Mouse (Mus musculus): Measurements from ENCODE around the gene Lpcat1. TPM values are rescaled to one million over a fixed set of nuclear protein-coding genes. Genes with fewer than 3 reads are reported as not detected.

Lpcat1 gene
- total RNA-seq, 1 experiment from 2014 or later = 55.7 TPM

- no peak for ATAC-seq (ENCODE audit: extremely low read depth, insufficient number of reproducible peaks, low FRiP score, poor library complexity, severe bottlenecking)
Measured at GRCm38 (mm10) chr13:73445087-73445486, 21.9 kb upstream of the Lpcat1 start.

GRCm38 (mm10) chr13:73446076-73446475 lies 20.9 kb upstream of the Lpcat1 start:
- ATAC-seq (ENCODE audit: extremely low read depth, insufficient number of reproducible peaks, low FRiP score, poor library complexity, severe bottlenecking) = no peak

DNA sequence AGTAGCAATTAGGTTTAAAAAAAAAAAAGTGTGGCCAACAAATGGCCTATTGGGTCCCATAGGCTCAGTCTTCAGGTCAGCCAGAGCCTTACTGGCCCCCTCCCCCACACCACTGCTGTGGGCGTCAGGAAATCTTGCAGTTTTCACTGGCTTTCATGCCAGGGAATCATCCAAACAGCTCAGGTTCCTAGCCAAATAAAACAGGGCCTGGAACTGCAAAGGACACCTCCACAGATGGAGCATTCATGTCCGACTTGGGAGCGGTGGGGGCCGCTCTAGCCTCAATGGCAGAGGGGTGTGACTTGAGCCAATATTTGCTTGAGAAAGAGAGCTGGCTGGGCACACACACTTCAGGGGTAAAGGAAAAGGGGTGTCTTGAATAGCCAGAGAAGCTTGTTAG lies 20.5 kb upstream of the Lpcat1 start:
- ATAC-seq (ENCODE audit: extremely low read depth, insufficient number of reproducible peaks, low FRiP score, poor library complexity, severe bottlenecking) = no peak

DNA sequence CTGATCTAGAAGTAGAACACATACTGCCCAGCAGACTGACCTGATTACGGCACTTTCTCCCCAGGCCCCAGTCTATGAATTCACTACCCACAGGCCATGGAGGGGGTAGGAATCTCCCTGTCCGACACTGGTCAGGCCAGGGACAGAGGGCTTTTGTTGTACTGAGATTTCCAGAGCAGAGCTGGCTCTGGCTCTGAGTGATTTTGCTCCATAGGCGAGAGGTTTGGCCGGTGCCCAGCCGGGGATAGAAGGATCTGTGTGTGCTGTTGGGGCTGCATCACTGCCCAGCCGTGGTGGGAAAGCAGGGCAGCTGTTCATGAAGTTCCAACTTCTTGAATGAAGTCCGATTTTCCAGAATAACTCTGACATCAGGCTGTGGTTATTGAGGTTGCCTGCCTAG lies 20.1 kb upstream of the Lpcat1 start:
- ATAC-seq (ENCODE audit: extremely low read depth, insufficient number of reproducible peaks, low FRiP score, poor library complexity, severe bottlenecking) = no peak

DNA sequence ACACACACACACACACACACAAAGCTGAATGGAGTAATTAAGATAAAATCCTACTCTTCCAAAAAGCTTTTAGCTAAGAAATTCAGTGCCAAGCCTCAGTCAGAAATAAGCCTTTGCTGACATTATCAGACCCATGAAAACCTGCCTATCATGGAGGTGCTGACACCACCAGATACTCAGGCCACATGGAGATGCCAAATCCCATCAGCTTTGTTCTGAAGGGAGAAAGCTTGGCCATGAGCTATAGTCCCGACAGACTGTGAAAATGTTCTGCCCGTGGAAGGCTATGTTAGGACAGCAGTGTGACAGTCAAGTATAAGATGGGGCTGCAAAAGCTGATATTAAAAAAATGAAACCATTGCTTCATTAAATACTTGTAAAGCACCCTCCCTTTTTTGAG lies 19.5 kb upstream of the Lpcat1 start:
- no peak for ATAC-seq (ENCODE audit: extremely low read depth, insufficient number of reproducible peaks, low FRiP score, poor library complexity, severe bottlenecking)

DNA sequence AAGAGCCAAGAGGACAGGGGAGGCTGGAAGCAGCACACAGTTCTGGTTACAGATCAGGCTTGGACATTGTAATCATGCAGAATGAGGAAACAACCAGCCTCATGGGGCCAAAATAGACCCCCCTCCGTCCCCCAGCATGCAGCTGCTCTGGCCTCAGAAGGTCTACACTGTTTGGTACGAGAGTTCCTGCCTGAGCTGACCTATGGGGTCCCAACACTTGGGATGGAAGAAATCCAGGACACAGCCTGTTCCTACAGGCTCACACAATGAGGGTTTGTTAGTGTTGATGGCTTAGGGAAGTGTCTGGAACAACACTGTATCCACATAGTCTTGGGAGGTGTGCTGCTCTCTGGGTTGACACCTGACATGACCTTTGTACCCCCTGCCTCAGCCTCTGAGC lies 18.8 kb upstream of the Lpcat1 start:
- ATAC-seq (ENCODE audit: extremely low read depth, insufficient number of reproducible peaks, low FRiP score, poor library complexity, severe bottlenecking) = no peak

- ATAC-seq (ENCODE audit: extremely low read depth, insufficient number of reproducible peaks, low FRiP score, poor library complexity, severe bottlenecking) = no peak
Measured at GRCm38 (mm10) chr13:73448723-73449122, 18.3 kb upstream of the Lpcat1 start.

DNA sequence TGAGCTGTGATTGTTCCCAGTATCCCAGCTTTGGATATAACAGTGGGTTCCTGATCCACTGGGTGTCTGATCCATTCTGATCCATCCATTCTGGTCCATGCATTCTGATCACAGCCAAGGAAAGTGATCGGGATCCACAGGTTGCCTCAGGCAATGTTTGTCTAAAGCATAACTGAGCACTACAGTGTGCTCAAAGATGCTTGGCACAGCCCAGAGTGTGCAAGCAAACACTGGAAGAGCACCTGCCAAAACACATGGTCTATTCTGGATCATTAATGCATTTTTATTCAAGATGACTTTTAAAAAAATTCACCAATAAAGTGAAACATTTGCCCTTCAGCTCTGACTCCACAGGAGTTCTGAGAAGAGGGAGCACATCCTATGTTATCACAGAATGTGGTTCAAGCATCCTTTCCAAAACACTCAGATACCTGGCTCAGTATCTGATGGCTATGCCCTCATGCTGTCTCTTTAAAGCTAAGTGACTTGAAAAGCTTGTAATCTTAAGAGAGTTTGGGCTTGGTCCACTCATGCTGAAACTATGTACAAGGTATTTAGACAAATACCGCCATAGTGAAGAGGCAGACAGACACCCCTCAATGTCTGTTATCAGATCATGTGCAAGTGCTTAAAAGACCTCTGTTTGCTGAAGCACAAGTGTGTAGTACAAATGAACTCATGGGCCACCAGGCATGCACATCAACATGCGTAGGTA lies 13.3 kb upstream of the Lpcat1 start:
- ATAC-seq (ENCODE audit: extremely low read depth, insufficient number of reproducible peaks, low FRiP score, poor library complexity, severe bottlenecking) = no peak

DNA sequence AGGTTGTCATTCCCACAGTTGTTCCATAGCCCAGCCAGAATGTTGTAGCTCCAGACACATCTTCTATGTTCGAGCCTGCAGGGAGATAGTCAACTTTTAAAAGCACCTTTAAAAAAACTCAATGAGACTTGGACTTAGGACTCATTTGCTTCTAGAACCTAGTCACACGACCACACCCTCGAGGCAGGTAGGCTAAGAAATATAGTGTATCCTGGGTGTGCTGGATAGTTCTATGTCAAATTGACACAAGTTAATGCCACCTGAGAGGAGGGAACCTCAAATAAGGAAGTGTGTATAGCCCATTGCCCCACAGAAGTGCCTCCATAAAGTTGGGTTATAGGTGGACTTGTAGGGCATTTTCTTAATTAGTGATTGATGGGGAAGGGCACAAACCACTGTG lies 11.7 kb upstream of the Lpcat1 start:
- ATAC-seq (ENCODE audit: extremely low read depth, insufficient number of reproducible peaks, low FRiP score, poor library complexity, severe bottlenecking) = no peak

DNA sequence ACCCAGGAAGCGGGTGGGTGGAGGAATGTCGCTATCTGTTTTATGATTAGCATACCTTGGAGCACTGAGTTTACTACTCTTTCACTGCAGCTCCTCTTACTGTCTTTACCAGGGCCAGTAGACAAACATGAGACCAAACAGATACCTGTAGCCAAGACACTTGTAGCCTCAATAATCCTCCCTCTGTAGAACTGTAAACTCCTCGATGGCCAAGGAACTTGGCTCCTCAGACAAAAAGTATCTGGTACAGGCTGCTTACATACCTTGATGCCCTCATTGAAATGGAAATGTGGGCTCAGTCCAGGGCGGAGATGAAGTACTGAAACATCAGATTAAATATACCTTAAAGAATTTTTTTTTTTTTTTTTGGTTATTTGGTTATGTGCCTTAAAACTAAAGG lies 9.7 kb upstream of the Lpcat1 start:
- ATAC-seq (ENCODE audit: extremely low read depth, insufficient number of reproducible peaks, low FRiP score, poor library complexity, severe bottlenecking) = no peak

- no peak for ATAC-seq (ENCODE audit: extremely low read depth, insufficient number of reproducible peaks, low FRiP score, poor library complexity, severe bottlenecking)
Measured at GRCm38 (mm10) chr13:73457741-73458140, 9.3 kb upstream of the Lpcat1 start.

GRCm38 (mm10) chr13:73458719-73459118 lies 8.3 kb upstream of the Lpcat1 start:
- ATAC-seq (ENCODE audit: extremely low read depth, insufficient number of reproducible peaks, low FRiP score, poor library complexity, severe bottlenecking) = 0 out of 2 replicates have a peak, but pooled peaks have one; percentile 23

- ATAC-seq (ENCODE audit: extremely low read depth, insufficient number of reproducible peaks, low FRiP score, poor library complexity, severe bottlenecking) = peak; percentile 55
Measured at GRCm38 (mm10) chr13:73459189-73459850, 7.7 kb upstream of the Lpcat1 start.

DNA sequence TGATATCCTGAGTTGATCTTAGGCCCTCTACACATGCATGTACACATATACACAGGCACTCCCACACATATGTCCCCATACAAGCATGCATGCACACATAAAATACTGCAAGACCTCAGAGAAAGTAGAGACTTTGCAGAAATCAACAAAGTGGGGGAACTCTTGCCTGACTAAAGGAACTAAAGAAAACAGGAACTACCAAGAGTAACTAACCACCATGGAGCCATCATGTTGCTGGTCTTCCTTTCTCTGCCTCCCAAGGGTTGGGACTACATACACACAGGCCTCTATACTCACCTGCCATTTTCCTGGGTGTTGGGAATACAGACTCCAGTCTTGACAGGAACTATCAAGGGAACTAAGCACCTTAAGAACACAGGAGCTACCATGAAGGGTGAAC lies 5.4 kb upstream of the Lpcat1 start:
- ATAC-seq (ENCODE audit: extremely low read depth, insufficient number of reproducible peaks, low FRiP score, poor library complexity, severe bottlenecking) = peak; percentile 24; the same call in 1 of the 2 replicates

- ATAC-seq (ENCODE audit: extremely low read depth, insufficient number of reproducible peaks, low FRiP score, poor library complexity, severe bottlenecking) = no peak
Measured at GRCm38 (mm10) chr13:73465156-73465555, 1.8 kb upstream of the Lpcat1 start.

DNA sequence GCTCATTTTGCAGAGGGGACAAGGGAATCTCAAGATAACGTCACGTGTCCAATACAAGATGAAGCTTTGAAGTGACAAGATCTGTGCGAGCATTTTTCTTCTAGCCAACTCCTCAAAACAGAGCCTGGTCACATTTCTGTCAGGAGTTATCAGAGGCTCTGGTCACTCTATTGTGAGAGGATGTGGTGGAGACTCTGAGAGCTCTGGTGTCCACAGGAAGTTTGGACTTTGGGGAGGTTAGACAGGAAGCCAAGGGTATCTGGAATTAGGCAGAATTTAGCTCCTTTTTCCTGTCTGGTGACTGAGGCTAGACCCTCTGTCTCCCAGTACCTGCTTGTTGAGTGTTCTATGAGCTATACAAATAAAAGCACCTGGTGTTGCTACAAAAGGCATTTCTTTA lies 586 bp upstream of the Lpcat1 start:
- no peak for ATAC-seq (ENCODE audit: extremely low read depth, insufficient number of reproducible peaks, low FRiP score, poor library complexity, severe bottlenecking)

DNA sequence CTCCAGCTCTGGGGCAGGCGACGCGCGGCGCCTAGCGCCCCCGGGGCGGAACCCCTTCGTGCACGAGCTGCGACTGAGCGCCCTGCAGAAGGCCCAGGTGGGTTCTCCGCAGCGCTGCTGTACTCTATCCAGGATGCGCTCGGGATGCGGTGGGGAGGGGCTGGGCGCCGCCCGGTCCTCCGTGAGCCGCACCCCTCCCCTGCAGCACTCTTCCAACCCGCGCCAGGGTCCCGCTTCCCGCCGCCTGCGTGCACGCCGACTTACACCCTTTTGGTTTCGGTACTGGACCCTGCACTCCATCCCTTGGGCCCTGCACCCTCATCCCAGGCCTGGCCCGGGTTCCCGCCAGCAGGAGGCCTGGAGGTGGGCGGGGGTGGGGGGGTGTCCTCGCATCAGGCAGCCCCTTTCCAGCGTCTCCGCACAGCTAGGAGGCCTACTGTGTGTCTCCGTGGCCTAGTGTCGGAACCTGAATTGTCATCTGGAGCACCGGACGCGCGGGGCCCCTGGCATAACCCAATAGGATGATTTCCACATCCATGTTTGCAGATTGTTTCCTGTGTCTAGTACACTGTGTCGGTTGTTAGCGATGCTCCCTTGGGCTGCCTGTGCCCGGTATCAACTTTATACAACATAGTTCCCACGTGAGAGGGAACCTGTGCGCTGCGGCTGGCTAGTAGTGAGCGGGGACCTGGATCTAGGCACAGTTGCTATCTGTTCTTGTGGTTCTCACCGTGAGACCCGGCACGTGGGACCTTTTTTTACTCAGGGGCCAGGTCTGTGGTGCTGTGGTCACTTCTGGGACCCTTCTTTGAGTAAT lies 632 bp downstream of the Lpcat1 start:
- peak; percentile 1; the same call in 1 of the 2 replicates for ATAC-seq (ENCODE audit: extremely low read depth, insufficient number of reproducible peaks, low FRiP score, poor library complexity, severe bottlenecking)

DNA sequence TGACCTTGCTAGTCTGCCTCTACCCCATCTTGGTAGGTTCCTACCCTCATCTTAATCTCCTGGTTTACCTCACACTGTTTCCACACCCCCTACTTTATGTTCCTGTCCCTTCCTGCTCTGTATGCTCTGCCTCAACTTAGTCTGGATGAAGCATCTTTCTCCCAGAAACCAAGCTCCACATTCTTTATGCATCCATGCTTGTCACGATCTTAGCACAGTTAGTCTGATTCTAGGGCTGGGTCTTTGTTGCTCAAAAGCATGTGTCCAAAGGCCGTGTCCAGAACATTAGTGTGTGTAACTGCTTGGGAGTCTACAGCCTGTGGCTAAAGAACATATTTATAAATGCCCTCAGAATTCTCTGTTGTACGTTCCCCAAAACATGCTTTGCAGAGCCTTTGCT lies 1.8 kb downstream of the Lpcat1 start:
- no peak for ATAC-seq (ENCODE audit: extremely low read depth, insufficient number of reproducible peaks, low FRiP score, poor library complexity, severe bottlenecking)

GRCm38 (mm10) chr13:73469257-73469967 lies 2.4 kb downstream of the Lpcat1 start:
- ATAC-seq (ENCODE audit: extremely low read depth, insufficient number of reproducible peaks, low FRiP score, poor library complexity, severe bottlenecking) = peak; percentile 35
